Mouse (Mus musculus) CD8-positive naive resting alpha-beta T cell, adult 57 days (primary cell): ENCODE measurements around the gene Lad1. TPM values are rescaled to one million over a fixed set of nuclear protein-coding genes. Genes with fewer than 3 reads are reported as not detected.

Experiments used
- total RNA-seq: library from RNA; stranded (reverse); gene quantifications from one replicate; pipeline ENCODE4 v1.2.4, GENCODE M21; 2023

Lad1 gene
- 1.2 TPM for total RNA-seq

GRCm38 (mm10) chr1:135818481-135819086 is at the start of gene Lad1:
TSS of gene Lad1 (plus strand) at chr1:135818598.

DNA sequence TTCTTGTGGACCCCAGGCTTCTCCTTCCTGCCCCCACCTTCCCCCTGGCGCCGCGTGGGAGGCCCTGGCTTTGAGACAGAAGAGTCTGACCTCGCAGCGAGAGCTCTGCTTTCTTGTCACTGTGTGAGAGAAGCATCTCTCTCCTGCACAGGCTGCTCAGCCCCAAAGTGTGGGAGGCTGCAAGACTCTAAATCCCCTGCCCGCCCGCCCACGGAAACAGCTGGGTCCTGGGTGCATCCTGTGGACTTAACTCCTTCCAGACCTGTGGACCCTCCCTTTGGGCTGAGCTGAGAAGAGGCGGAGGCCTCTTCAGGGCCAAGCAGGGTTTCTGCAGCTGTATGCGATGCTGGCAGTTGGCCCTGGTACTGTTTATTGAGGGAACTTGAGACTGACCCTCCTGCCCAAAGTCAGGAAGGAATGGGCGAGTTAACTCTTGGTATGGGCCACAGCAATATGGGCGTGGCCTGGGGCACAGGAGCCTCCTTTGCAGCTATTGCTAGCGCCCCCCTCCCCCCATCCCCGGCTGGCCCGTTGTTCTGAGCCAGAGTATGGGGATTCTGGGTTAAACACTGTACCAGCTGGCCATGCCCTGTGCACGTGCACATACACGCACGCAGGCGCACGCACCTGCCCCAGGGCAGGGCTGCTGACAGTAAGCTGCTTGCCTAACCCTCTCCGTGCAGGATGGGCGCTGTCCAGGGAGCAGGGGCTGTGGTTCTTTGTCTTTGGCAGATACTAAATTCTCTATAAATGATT is 39.4 kb upstream of the Lad1 start, which contains the start of gene Tnni1:
Tnni1 (plus strand) TSS at position 655 of the 756 bp plus-strand sequence.

GRCm38 (mm10) chr1:135835716-135836483 is 17.5 kb downstream of the Lad1 start, which contains the start of gene Tnnt2:
TSS of gene Tnnt2 (plus strand) at chr1:135836354.

Other genes starting within 250 kb of the Lad1 start
- gene Nav1, start 211.3 kb upstream of the Lad1 start, total RNA-seq: 2.4 TPM
- gene Csrp1, start 98.5 kb upstream of the Lad1 start, total RNA-seq: 42.7 TPM
- gene Phlda3, start 52.5 kb upstream of the Lad1 start, total RNA-seq: not detected
- gene Tnni1, start 39.2 kb upstream of the Lad1 start, total RNA-seq: not detected
- gene Tnnt2, start 17.8 kb downstream of the Lad1 start, total RNA-seq: not detected
- not detected for gene Pkp1, start 100.6 kb downstream of the Lad1 start, total RNA-seq
- gene Igfn1, start 187.7 kb downstream of the Lad1 start, total RNA-seq: not detected
- 11.8 TPM for gene Tmem9, start 189.6 kb downstream of the Lad1 start, total RNA-seq
- not detected for gene Ascl5, start 232.2 kb downstream of the Lad1 start, total RNA-seq
- 0.55 TPM for gene Cacna1s, start 234.2 kb downstream of the Lad1 start, total RNA-seq